Mouse (Mus musculus) hindbrain, embryonic 15.5 days (tissue): ENCODE measurements around the gene Borcs7. TPM values are rescaled to one million over a fixed set of nuclear protein-coding genes. Genes with fewer than 3 reads are reported as not detected.

Source experiments
- ATAC-seq: fragments of 200-750 bp; cut with Nextera tagmentation; 2 replicates; pipeline ENCODE4 v1.8.0; 2017; ENCODE audit warnings: low read depth, moderate number of reproducible peaks, moderate TSS enrichment; ENCODE audit not compliant: low FRiP score
- H3K27ac ChIP-seq: fragments of 300-500 bp; sonication (generic); replicated peaks from 2 replicates; pipeline ENCODE4 v1.5.1; 2015; ENCODE audit warnings: mild to moderate bottlenecking, inconsistent platforms
- H3K27me3 ChIP-seq: fragments of 300-500 bp; sonication (generic); 2 replicates; pipeline ENCODE4 v1.6.1; 2015; ENCODE audit warnings: control low read depth, inconsistent platforms
- H3K36me3 ChIP-seq: fragments of 300-500 bp; sonication (generic); 2 replicates; pipeline ENCODE4 v1.6.1; 2015; ENCODE audit warnings: control low read depth, inconsistent platforms
- H3K4me1 ChIP-seq: fragments of 300-500 bp; sonication (generic); replicated peaks from 2 replicates; pipeline ENCODE4 v1.6.1; 2015; ENCODE audit warnings: control low read depth, inconsistent platforms
- H3K4me2 ChIP-seq: fragments of 300-500 bp; sonication (generic); 2 replicates; pipeline ENCODE4 v1.6.1; 2015; ENCODE audit warnings: moderate library complexity, mild to moderate bottlenecking, inconsistent platforms
- H3K4me3 ChIP-seq: fragments of 300-500 bp; sonication (generic); 2 replicates; pipeline ENCODE4 v1.5.1; 2015; ENCODE audit warnings: mild to moderate bottlenecking, inconsistent platforms
- H3K9ac ChIP-seq: fragments of 300-500 bp; sonication (generic); 2 replicates; pipeline ENCODE4 v1.6.1; 2015; ENCODE audit warnings: inconsistent platforms
- H3K9me3 ChIP-seq: fragments of 300-500 bp; sonication (generic); 2 replicates; pipeline ENCODE4 v1.6.1; 2016; ENCODE audit warnings: control low read depth, inconsistent platforms
- WGBS: fragments of 180-500 bp; shearing (Covaris S2); methylation state at CpG from one replicate; pipeline ENCODE4 v1.1.7; 2015; 5-methylcytosine and 5-hydroxymethylcytosine counted together
- polyA plus RNA-seq: library from polyadenylated mRNA; unstranded; fragments of >200 nt; fragmentation: Nextera tagmentation; extraction: Ambion mirVana; gene quantifications from 2 replicates; pipeline ENCODE4 v1.2.1, GENCODE M21; 2015

The Borcs7 gene
- polyA plus RNA-seq = 23.2 and 25.6 TPM in 2 replicates

- peak; percentile 97 for ATAC-seq
- H3K4me2 ChIP-seq = peak within 1 kb of the TSS; percentile 61
- H3K9ac ChIP-seq = peak within 1 kb of the TSS; percentile 84
- peak within 1 kb of the TSS; percentile 93 for H3K27ac ChIP-seq
- H3K4me3 ChIP-seq = peak within 1 kb of the TSS; percentile 86
- H3K27me3 ChIP-seq = no peaks in the 10 kb centered on the region
- 2% methylated on average over 44 of the region's 44 CpGs for WGBS
- 0 out of 2 replicates have a peak, but pooled peaks cover 2% of the 10 kb centered on the region for H3K36me3 ChIP-seq
- H3K4me1 ChIP-seq = peaks cover 10% of the 10 kb centered on the region
- no peaks in the 10 kb centered on the region for H3K9me3 ChIP-seq
Observed at GRCm38 (mm10) chr19:46689460-46690372, at the start of gene Borcs7. Gene Borcs7 (plus strand): TSS chr19:46689906.

- 91% methylated on average over 8 of the region's 8 CpGs for WGBS
- Histone ChIP-seq H3K36me3 (peaks cover 3% of the 10 kb centered on the region; the same call in 1 of the 2 replicates), H3K4me1 (peaks cover 59% of the 10 kb centered on the region), H3K4me3 (no peak overlapping the region), H3K9ac (no peak overlapping the region), H3K27ac (no peak overlapping the region; the same call in 1 of the 2 replicates), H3K27me3 (no peaks in the 10 kb centered on the region), H3K4me2 (no peak overlapping the region), H3K9me3 (no peaks in the 10 kb centered on the region)
- ATAC-seq = no peak
Observed at GRCm38 (mm10) chr19:46640780-46641179, 48.9 kb upstream of the Borcs7 start.

DNA sequence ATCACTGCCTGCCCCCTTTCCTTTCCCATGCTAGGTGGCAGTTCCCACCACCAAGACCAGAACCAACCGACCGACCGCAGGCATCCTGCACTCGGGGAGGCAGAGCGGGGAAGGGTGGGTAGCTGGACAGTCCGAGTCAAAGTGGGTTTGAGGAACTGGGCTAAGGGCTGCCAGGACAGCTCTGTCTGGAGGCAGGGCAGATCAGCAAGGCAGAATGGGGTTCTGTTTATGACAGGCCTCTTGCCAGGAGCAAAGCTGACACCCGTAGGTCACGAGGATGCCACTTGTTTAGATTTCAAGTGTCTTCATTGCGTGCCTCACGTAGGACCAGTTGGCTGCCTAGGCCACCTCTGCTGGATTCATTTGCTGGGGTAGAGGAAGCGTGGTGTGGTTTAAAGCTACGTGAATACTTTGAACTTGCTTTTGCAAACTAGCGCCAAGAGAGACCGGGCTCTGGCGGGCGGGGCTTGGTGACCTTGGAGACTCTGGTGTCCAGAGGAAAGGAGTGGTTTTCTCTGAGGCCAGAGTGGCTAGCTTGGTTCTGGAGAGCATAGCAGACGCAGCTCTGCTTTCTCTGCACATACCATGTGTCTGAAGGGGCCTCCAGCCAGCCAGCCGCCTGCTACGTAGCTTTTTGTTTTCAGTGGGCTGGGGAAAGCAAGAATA is 48.2 kb upstream of the Borcs7 start:
- Histone ChIP-seq H3K4me1 (peaks cover 63% of the 10 kb centered on the region), H3K27ac (peak overlapping the region; percentile 56), H3K9ac (no peak overlapping the region), H3K27me3 (no peaks in the 10 kb centered on the region), H3K4me2 (no peak overlapping the region), H3K4me3 (no peak overlapping the region), H3K9me3 (no peaks in the 10 kb centered on the region), H3K36me3 (peaks cover 3% of the 10 kb centered on the region; the same call in 1 of the 2 replicates)
- ATAC-seq = no peak
- WGBS = 60% methylated on average over 19 of the region's 19 CpGs

- Histone ChIP-seq H3K9me3 (no peaks in the 10 kb centered on the region), H3K4me1 (peaks cover 60% of the 10 kb centered on the region), H3K4me2 (no peak overlapping the region), H3K9ac (no peak overlapping the region), H3K4me3 (no peak overlapping the region), H3K36me3 (no peaks in the 10 kb centered on the region; the same call in 1 of the 2 replicates), H3K27me3 (no peaks in the 10 kb centered on the region), H3K27ac (peak overlapping the region; percentile 56)
- no peak for ATAC-seq
- WGBS = 71% methylated on average over 22 of the region's 22 CpGs
Observed at GRCm38 (mm10) chr19:46642136-46642753, 47.5 kb upstream of the Borcs7 start.

- no peak overlapping the region for H3K4me3 ChIP-seq
- H3K27ac ChIP-seq = no peak overlapping the region
- no peak overlapping the region for H3K9ac ChIP-seq
- no peaks in the 10 kb centered on the region for H3K9me3 ChIP-seq
- H3K36me3 ChIP-seq = no peaks in the 10 kb centered on the region
- whole genome bisulfite sequencing = 71% methylated on average over 5 of the region's 5 CpGs
- no peak for ATAC-seq
- H3K4me2 ChIP-seq = no peak overlapping the region
- peaks cover 56% of the 10 kb centered on the region for H3K4me1 ChIP-seq
- no peaks in the 10 kb centered on the region for H3K27me3 ChIP-seq
Observed at GRCm38 (mm10) chr19:46643236-46643635, 46.5 kb upstream of the Borcs7 start.

DNA sequence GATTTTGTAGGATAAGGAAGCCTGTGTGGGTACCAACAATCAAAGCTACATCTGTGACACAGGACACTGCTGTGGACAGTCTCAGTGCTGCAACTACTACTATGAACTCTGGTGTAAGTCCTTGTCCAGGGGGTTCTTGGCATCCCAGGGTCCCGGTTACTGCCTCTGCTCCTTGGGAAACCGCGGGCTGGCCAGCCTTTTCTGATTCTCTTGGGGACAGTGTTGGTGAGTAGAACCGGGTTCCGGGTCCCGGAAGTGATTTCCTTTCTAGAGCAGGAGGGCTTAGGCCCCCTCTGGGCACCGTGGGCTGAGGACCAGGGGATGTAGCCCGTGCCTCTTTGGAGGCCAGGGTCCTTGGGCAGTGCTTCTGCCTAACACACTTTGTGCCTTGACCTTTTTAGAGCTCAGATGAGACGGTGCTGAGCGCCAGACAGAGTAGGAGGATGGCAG is 45.3 kb upstream of the Borcs7 start:
- 74% methylated on average over 10 of the region's 10 CpGs for WGBS
- peaks cover 56% of the 10 kb centered on the region for H3K4me1 ChIP-seq

GRCm38 (mm10) chr19:46644793-46645602 is 44.7 kb upstream of the Borcs7 start:
- H3K4me1 ChIP-seq = peaks cover 56% of the 10 kb centered on the region

More for the DNA sequence above, 45.3 kb upstream of the Borcs7 start:
- Histone ChIP-seq H3K9ac (no peak overlapping the region), H3K4me2 (no peak overlapping the region), H3K27me3 (no peaks in the 10 kb centered on the region), H3K36me3 (no peaks in the 10 kb centered on the region), H3K9me3 (no peaks in the 10 kb centered on the region), H3K4me3 (no peak overlapping the region), H3K27ac (peak overlapping the region; percentile 43; the same call in 1 of the 2 replicates)
- no peak for ATAC-seq

GRCm38 (mm10) chr19:46646041-46646481 is 43.6 kb upstream of the Borcs7 start:
- ATAC-seq = no peak
- H3K27ac ChIP-seq = peak overlapping the region; percentile 65; the same call in 1 of the 2 replicates
- peaks cover 56% of the 10 kb centered on the region for H3K4me1 ChIP-seq

More at GRCm38 (mm10) chr19:46644793-46645602, 44.7 kb upstream of the Borcs7 start:
- peak overlapping the region; percentile 65 for H3K27ac ChIP-seq
- H3K4me2 ChIP-seq = no peak overlapping the region
- no peaks in the 10 kb centered on the region for H3K36me3 ChIP-seq
- WGBS = 23% methylated on average over 12 of the region's 12 CpGs
- H3K27me3 ChIP-seq = no peaks in the 10 kb centered on the region
- no peak overlapping the region for H3K4me3 ChIP-seq
- H3K9me3 ChIP-seq = no peaks in the 10 kb centered on the region
- no peak overlapping the region for H3K9ac ChIP-seq
- ATAC-seq = peak; percentile 59; the same call in 1 of the 2 replicates

GRCm38 (mm10) chr19:46647254-46647653 is 42.5 kb upstream of the Borcs7 start:
- H3K36me3 ChIP-seq = no peaks in the 10 kb centered on the region

More at GRCm38 (mm10) chr19:46646041-46646481, 43.6 kb upstream of the Borcs7 start:
- no peaks in the 10 kb centered on the region for H3K9me3 ChIP-seq
- H3K4me3 ChIP-seq = no peak overlapping the region
- WGBS = 79% methylated on average over 12 of the region's 12 CpGs
- no peak overlapping the region for H3K4me2 ChIP-seq
- no peak overlapping the region for H3K9ac ChIP-seq
- no peaks in the 10 kb centered on the region for H3K27me3 ChIP-seq
- no peaks in the 10 kb centered on the region for H3K36me3 ChIP-seq

DNA sequence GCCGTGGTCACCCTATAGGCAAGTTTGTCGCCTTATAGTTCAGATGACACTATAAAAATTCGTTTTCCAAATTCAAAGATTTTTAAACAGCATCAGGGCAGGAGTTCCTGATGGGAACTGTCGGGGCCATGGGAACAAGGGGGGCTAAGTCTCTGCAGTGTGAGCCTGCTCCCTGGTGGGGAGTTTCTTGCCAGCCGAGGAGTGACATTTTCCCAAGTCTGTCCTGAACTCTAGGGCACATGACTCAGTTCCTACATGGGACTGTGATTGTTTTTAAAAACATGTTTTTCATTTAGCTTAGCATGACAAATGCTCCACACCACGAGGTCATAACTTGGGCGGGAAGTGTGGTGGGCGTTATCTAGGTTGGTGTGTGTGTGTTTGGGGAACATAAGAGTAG is 41.9 kb upstream of the Borcs7 start:
- Histone ChIP-seq H3K36me3 (peaks cover 3% of the 10 kb centered on the region; the same call in 1 of the 2 replicates), H3K4me2 (no peak overlapping the region), H3K4me3 (no peak overlapping the region), H3K27me3 (no peaks in the 10 kb centered on the region), H3K9me3 (no peaks in the 10 kb centered on the region), H3K27ac (no peak overlapping the region), H3K9ac (no peak overlapping the region), H3K4me1 (peaks cover 38% of the 10 kb centered on the region)
- no peak for ATAC-seq
- WGBS = 81% methylated on average over 8 of the region's 8 CpGs

More at GRCm38 (mm10) chr19:46647254-46647653, 42.5 kb upstream of the Borcs7 start:
- H3K27ac ChIP-seq = no peak overlapping the region
- peaks cover 44% of the 10 kb centered on the region for H3K4me1 ChIP-seq
- no peak overlapping the region for H3K4me2 ChIP-seq
- H3K4me3 ChIP-seq = no peak overlapping the region
- no peaks in the 10 kb centered on the region for H3K9me3 ChIP-seq
- H3K27me3 ChIP-seq = no peaks in the 10 kb centered on the region
- no peak for ATAC-seq
- H3K9ac ChIP-seq = no peak overlapping the region
- 75% methylated on average over 3 of the region's 3 CpGs for WGBS

DNA sequence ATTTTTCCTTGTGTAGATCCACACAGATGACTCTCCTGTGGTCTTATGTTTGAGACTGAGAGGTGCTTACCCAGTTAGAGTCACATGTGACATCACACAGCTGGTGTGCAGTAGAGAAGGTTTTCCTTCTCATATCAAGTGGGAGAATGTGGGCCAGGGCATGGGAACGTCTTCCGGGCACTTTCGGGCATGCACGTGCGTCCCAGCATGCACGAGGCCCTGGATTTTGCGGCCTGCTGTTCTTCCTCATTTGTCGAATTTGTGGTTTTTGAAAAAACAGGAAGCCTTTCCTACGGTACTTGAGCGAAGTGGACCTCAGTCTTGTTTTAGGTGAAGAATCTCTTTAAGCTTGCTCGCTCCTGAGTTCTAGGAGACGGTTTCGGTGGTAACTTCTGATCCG is 41.1 kb upstream of the Borcs7 start:
- Histone ChIP-seq H3K4me1 (peaks cover 30% of the 10 kb centered on the region), H3K36me3 (peaks cover 10% of the 10 kb centered on the region), H3K9ac (no peak overlapping the region), H3K9me3 (no peaks in the 10 kb centered on the region), H3K4me2 (no peak overlapping the region), H3K27me3 (no peaks in the 10 kb centered on the region), H3K4me3 (no peak overlapping the region), H3K27ac (no peak overlapping the region)
- ATAC-seq = no peak
- WGBS = 96% methylated on average over 14 of the region's 14 CpGs
